Mouse (Mus musculus) testis, adult 2 months (tissue): Measurements from ENCODE around the gene Cntln.

Source experiments
- CTCF ChIP-seq: fragments of 200-500 bp; IDR thresholded peaks from 2 replicates; pipeline ENCODE4 v1.5.1; 2012; ENCODE audit warnings: low read depth, mild to moderate bottlenecking, inconsistent platforms, low read length, moderate library complexity; ENCODE audit not compliant: control insufficient read depth, insufficient read depth, insufficient replicate concordance
- POLR2A ChIP-seq: fragments of 200-500 bp; IDR thresholded peaks from 2 replicates; pipeline ENCODE4 v1.6.1; 2012; ENCODE audit warnings: low read depth, mild to moderate bottlenecking, inconsistent platforms, low read length, moderate library complexity; ENCODE audit not compliant: control insufficient read depth

DNA sequence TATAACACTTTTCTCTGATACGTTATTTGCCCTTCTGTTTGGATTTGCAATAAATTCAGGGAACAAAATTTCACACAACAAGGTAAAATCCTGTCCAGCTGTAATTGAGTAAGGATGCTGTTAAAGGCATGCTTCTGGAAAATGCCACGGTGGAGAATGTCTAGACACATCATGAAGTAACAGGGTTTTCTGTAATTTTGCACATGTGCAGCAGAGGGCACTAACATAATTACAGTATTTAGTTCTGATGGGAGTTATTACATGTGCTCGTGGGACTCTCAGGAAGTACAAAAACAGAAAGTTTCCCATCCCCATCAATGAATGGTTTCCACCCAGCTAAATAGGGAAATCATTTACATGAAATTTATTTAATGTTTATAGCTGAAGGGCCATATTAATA, 7.8 kb upstream of the Cntln start:
- TF ChIP-seq CTCF (no peak), POLR2A (no peak)
